Mouse (Mus musculus): ENCODE measurements at regions not wholly inside any gene's neighbourhood (a gene's known extent, or its start where the extent isn't known, plus 50 kb on each side); places are given as distances from the start of the nearest gene placed in this dataset.

DNA sequence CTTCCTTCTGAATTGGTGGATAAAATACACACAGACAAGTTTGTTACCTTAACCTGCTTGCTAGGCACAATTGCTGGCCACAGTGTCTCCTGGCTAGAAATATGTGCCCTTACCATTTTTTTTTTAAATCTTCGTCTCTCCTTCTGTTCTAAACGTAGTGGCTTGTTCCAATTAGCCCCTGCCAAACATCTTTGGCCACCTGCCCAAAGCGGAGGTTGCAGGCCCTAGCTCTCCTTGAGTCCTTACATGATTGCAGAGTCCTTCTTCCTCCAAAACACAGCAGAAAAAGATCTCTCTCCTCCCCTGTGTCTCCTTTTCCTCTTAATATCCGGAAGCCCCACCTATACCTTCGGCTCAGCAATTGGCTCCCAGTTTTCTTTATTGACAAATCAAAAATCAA lies 986.8 kb downstream of the Robo2 start:
- no peak for DNase-seq (ENCODE audit: low read depth, low spot score)

DNA sequence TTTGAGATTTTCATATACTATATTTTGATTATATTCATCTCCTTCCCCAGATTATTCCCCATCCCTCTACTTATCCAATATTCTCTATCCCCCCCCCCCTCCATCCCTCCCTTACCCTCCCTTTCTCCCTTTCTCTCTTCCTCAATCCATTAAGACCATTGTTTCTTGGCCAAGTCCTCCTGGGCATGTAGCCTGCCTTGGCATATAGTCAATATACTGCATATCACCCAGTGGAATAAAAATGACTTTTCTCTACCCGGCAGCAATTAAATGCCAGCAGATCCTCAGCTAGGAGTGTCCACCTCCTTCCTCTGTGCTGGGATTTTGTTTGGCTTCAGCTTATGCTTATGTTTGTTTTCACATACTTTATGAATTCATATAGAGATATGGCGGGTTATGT lies 987.3 kb downstream of the Robo2 start:
- DNase-seq (ENCODE audit: low read depth, low spot score) = no peak

- no peak for DNase-seq (ENCODE audit: low read depth, low spot score)
Observed at GRCm38 (mm10) chr16:73404509-73404908, 1007.1 kb downstream of the Robo2 start.

GRCm38 (mm10) chr16:73404099-73404498 lies 1007.5 kb downstream of the Robo2 start:
- no peak for DNase-seq (ENCODE audit: low read depth, low spot score)

GRCm38 (mm10) chr16:73379056-73379455 lies 1032.6 kb downstream of the Robo2 start:
- no peak for DNase-seq (ENCODE audit: low read depth, low spot score)

- DNase-seq (ENCODE audit: low read depth, low spot score) = no peak
Observed at GRCm38 (mm10) chr16:73374608-73375165, 1036.9 kb downstream of the Robo2 start.

- DNase-seq (ENCODE audit: low read depth, low spot score) = no peak
Observed at GRCm38 (mm10) chr16:73368607-73369233, 1042.9 kb downstream of the Robo2 start.

GRCm38 (mm10) chr16:73367926-73368325 lies 1043.7 kb downstream of the Robo2 start:
- DNase-seq (ENCODE audit: low read depth, low spot score) = no peak

GRCm38 (mm10) chr16:73367226-73367840 lies 1044.3 kb downstream of the Robo2 start:
- DNase-seq (ENCODE audit: low read depth, low spot score) = no peak

DNA sequence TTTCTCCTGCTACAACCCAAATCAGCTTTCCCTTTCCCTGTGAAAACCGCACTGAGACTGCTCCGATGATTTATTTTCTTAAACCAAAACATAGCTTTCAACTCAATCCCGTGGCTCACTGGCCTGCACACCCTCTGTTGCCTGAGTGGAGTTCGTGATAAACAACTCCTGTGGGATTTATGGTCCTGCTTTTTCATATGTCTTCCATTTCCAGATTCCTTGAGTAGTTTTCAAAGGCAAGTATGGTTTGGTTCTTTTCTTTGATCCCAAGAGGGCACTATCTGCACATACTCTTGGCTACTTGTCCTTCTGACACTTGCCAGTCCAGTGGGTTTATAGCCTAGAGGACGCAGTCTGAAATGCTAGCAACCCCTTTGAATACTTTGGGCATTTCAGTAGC lies 1042.6 kb downstream of the Robo1 start:
- DNase-seq (ENCODE audit: low read depth, low spot score) = no peak

DNA sequence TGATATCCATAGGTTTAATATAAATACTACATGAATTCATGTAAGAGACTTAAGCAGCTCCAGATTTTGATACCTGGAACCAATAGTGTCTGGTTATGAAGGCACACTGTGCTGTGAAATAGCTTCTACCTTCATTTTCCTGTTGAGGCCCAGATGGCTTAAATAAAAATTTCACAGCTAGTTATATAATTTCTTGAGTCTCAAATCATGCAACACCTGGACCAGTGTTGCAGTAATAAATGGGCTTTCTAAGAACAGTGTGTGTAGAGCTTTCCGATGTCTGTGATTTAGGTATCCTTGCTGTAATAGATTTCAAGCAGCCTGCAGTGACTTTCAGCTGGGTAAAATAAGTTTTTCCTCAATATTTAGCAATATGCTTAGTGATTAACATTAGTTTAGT lies 1035.8 kb downstream of the Robo1 start:
- DNase-seq (ENCODE audit: low read depth, low spot score) = no peak

GRCm38 (mm10) chr16:73343531-73343930 lies 1035.4 kb downstream of the Robo1 start:
- DNase-seq (ENCODE audit: low read depth, low spot score) = no peak

- DNase-seq (ENCODE audit: low read depth, low spot score) = no peak
Observed at GRCm38 (mm10) chr16:73317644-73318043, 1009.5 kb downstream of the Robo1 start.

DNA sequence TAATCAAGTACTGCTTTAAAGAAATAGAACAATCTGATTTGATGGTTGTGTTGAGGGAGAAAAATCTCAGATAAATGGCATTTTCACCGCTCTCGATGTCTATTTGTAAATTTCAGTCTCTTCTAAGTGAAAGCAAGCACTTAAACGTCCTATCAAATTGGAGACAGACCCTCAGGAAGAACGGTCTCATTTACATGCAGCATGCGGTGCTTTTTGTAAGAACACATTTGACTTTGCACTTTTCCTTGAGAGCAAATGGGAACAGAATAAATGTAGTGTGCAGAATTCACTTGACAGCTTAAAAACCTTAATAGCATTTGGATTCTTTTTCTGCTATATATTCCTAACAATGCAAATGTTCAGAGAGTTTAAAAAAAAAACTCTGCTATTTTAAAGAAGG lies 1002.0 kb downstream of the Robo1 start:
- no peak for DNase-seq (ENCODE audit: low read depth, low spot score)

DNA sequence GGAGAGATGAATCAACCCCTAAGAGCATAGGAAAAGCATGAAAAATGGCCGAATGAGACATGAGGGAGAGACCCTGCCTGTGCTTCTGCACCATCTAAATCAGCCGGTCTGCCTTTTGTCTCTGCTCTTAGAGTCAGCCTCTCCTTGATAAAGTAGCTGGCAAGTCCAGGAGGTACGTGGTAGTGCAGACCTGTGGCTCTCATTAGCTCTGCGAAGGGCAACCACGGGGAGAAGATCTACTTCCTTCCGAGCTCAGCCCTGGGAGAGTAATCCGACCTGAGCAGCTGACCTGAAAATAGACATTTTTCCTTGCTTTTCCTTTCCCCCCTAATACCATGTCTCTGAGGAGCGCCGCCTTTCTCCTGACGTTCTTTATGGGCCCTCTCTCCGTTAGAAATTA lies 971.8 kb downstream of the Robo1 start:
- DNase-seq (ENCODE audit: low read depth, low spot score) = no peak

DNA sequence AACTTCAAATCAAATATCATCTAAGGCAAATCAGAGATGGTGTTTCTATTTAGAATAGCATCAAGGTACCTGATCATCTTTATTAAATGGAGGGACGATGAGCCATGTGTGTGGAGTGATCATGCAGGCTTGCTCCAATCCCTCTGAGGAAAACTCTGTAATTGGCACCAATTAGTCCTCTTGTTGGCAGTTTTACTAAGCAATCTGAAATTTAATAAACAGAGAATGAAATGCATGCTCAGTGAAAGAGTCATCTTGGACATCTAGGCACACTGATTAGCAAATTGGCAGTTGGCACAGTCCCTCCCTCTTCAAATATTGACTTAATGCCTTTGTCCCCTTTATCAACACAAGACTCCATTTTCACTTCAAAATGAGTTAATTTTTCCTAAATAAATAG lies 951.6 kb downstream of the Robo1 start:
- DNase-seq (ENCODE audit: low read depth, low spot score) = no peak

GRCm38 (mm10) chr16:73259283-73259682 lies 951.2 kb downstream of the Robo1 start:
- no peak for DNase-seq (ENCODE audit: low read depth, low spot score)

DNA sequence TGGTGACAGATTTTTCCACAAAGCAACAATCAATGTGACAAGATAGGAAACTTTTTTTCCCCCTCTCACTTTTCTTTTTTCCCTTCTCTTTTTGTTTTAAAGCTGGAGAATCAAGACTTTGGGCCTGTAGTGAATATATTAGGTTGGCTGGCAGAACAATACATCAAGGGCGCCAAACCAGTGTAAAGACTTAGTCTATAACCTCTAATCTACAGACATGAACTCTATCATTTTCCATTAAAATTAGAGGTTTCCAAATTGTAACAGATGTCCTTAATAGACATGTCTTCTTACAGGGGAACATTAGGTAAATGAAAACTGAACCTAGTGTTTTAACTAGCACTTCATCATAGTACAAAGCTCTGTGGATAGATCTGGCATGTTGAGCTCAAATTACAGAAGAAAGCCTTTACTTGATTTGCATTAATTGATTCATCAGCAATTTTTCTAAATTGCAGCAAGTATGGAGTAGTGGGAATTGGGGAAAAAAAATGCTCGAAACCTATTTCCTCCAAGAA lies 937.0 kb downstream of the Robo1 start:
- DNase-seq (ENCODE audit: low read depth, low spot score) = no peak

GRCm38 (mm10) chr16:73230599-73230998 lies 922.5 kb downstream of the Robo1 start:
- no peak for DNase-seq (ENCODE audit: low read depth, low spot score)

- no peak for DNase-seq (ENCODE audit: low read depth, low spot score)
Observed at GRCm38 (mm10) chr16:73217555-73217954, 909.4 kb downstream of the Robo1 start.

DNA sequence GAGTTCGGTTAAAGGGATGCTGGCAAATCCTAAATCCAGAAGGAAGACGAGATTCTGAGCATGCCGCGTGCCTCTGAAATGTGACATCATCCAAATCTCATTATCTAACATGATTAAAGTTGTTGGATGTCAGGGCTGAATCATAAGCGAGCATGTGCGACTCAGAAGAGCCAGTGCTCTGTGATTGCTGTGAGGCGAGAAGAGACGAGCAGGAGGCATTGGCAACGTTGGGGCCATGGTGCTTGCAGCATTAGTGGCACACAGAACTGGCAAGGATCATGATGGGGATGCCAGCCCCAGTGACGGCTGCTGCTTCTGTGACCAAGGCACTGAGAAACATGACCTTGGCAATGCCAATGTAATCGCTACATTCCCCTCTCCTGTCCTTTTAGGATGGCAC lies 895.4 kb downstream of the Robo1 start:
- no peak for DNase-seq (ENCODE audit: low read depth, low spot score)

DNA sequence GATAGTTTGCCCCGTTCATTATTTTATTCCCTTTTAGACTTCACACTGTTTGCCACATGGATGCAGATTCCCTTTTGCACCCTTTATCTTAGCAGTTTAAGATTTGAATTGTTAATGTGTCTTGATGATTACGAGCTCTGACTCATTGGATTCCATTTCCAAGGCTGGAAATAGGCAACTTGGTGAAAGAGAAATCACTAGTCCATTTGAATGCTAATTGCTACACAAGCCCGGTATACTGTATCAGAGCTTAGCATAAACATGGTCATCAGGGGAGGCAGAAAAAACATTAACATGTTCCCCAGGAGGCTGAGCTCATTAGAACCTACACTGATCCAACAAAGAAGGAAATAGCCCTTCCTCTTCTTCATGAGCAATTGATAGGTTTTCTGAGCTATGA lies 892.9 kb downstream of the Robo1 start:
- no peak for DNase-seq (ENCODE audit: low read depth, low spot score)

- DNase-seq (ENCODE audit: low read depth, low spot score) = no peak
Observed at GRCm38 (mm10) chr16:73182776-73183175, 874.7 kb downstream of the Robo1 start.

Data from A20 (cell line).